Mouse (Mus musculus) right cerebral cortex, adult 18-20 months (tissue): ENCODE data around the gene Sema4g.

Source experiments
- DNase-seq: peaks from one replicate; pipeline ENCODE4 v3.0.0; 2022; ENCODE audit warnings: mixed read lengths

Sema4g gene

DNA sequence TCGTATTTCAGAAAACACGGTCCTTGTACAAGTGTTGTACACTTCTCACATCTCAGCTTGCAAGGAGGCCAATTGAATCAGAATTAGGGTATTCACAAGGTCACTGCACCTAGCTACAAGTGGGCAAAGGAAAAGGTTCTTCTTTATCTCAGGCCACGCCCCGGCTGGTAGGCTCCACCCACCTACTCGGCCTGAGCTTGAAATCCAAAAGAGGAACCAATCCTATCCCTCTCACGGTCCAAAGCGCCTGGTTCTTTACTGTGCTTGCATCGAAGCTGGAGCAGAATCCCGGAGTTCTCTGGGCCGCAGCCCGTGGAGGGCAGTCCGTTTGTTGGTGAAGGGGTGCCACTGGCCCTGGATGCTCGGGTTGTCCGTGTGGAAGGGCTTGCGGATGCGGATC lies 16.5 kb downstream of the Sema4g start, which contains the start of gene Twnk:
Twnk (plus strand) TSS at position 220 of the 400 bp plus-strand sequence.
- DNase-seq, result no peak

DNA sequence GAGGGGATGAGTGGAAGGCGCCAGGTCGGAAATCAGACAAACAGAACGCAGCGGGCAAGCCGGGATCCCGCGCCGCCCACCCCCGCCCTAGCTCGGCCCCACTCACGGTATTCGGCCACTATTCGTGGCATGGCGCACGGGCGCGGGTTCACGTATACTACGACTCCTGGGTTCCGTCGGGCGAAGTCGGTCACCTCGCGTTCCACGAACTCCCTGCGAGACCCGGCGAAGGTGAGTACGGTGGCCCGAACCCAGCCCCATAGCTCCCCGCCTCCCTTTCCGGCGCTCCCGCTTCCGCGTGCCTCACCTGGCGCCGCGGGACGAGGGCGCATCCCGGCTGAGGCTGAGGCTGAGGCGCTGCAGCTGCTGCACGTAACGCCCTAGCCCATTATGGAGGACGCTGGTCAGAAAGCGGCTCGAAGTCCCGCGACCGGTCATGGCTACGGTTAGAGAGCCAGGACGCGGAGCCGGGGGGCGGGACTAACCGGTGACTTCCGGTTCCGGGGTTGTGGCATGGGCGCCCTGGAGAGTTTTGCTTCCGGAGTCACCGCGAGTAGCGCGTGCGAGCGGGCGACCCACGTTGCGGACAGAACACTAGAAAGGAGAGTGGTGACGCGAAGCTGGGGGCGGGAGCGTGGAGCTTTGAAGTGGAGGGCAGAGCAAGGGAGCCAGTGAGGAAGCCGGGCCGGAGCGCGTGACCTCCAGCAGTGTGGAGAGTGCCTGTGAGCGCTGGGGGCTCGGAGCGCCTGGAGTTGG lies 17.2 kb downstream of the Sema4g start, which contains the start of gene Mrpl43:
Mrpl43 (minus strand) TSS at position 486 of the 756 bp plus-strand sequence.
- DNase-seq, result peak; percentile 97

DNA sequence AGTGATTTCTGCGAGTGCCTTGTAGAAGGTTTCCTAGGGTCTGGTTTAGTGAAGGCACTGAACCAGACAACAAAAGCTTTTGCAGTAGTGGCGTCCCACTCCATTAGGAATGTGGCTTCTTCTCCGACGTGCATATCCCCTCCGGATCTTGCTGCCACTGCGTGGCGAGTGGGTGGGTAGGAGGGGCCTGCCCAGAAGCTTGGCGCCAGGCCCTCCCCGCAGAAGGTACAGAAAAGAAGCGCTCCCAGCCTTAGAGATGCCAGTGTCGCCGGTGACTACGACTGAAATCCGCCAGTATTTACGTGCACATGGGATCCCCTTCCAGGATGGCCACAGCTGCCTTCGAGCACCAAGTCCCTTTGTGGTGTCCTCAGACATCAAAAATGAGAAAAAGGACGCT lies 18.1 kb downstream of the Sema4g start:
- no peak for DNase-seq

DNA sequence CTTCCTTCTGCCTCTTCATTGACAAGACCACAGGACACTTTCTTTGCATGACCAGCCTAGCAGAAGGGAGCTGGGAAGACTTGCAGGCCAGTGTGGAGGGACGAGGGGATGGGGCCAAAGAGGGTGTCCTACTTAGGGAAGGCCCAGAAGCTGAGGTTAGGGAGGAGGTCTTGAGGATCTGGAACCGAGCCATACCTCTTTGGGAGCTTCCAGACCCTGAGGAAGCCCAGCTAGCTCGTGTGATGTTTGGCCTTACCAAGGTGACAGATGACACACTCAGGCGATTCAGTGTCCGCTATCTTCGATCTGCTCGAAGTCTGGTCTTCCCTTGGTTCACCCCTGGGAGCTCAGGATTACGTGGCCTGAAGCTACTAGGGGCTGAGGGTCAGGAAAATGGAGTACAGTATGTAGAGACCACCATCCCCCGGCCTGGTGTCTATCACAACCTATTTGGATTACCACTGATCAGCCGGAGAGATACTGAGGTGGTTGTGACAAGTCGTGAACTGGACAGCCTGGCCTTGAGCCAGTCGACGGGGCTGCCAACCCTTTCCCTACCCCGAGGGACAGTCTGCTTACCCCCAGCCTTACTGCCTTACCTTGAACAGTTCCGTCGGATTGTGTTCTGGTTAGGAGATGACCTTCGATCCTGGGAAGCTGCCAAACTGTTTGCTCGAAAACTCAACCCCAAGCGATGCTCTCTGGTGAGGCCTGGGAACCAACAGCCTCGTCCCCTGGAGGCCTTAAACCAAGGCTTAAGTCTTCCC lies 18.7 kb downstream of the Sema4g start:
- no peak for DNase-seq

DNA sequence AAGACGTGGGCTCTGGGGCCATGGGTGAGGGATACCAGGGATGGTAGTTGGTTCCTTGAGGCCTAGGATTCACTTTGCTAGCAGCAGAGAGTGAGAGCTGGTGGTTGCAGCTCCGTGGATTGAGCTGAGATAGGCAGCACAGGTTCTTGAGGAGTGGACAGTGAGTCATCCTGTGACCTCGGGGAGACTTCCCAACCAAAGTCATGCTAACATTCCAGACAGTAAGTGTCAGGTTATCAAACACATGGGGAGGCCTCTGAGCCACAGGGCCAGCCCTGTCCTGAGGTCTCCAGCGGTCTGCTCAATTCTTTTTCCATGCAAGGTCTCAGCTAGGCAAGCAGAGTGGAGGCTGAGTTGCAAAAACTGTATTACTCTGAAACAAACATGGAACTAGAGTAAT lies 21.7 kb downstream of the Sema4g start:
- no peak for DNase-seq

DNA sequence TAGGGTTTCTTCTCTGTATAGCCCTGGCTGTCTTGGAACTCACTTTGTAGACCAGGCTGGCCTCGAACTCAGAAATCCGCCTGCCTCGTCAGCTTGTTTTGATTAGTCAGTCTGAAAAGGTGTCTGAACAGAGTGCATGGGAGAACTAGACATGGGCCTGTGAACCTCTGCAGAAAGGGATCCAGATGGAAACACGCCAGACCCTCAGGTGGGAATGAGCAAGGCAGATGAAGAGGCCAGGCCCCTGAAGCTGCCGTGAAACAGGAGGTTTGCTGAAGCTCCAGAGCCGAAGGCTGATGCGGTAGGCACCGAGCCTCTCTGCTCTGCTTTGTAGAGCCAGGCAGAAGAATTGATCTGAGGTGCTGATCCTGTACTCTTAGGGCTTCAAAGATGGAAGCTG lies 23.3 kb downstream of the Sema4g start:
- no peak for DNase-seq

DNA sequence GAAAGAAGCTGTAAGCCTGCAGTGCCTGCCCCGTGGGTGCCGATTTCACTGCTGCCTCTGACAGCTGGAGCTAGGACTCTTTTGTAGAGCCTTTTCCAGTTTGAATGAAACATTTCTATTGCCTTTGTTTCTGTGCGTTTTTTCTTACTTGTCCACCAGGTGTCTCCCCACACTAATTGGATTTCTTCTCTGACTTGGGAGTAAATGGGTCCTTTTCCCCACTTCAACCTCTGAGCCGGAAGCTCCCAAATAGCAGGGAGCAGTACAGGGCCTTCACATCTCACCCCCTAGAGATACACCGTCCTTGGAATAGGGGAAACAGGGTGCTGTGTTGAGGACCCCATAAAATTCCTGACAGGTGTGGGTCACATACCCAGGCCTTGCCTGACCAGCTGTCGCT lies 23.7 kb downstream of the Sema4g start:
- no peak for DNase-seq

DNA sequence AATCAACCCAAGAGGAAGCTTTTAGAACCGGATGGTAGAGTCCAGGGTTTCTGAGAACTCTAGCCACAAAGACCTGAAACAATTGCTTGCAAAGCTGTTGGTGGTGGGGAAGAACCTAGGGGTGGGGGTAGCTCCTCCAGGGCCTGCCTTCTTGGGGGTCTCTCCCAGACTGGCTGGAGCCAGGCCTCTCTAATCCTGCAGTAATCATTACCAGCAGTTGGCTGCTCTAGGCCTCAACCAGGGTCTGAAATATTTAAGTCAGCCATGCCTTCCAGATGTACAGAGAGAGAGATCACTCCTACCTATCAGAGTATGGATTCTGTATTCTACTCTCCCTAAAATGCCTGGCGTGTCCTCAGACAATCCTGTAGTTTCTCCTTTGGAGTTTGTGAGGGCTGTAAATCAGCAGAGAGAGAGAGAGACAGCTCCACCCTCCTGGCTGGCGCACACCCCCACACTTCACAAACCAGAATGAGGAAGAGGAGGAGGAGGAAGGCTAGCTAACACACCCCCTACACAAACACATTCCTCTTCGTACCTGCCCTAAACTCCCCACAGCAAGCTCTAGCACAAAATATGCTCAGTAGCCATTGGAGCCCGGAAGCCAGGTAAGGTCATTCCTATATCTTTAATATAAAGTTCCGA lies 24.8 kb downstream of the Sema4g start:
- no peak for DNase-seq

DNA sequence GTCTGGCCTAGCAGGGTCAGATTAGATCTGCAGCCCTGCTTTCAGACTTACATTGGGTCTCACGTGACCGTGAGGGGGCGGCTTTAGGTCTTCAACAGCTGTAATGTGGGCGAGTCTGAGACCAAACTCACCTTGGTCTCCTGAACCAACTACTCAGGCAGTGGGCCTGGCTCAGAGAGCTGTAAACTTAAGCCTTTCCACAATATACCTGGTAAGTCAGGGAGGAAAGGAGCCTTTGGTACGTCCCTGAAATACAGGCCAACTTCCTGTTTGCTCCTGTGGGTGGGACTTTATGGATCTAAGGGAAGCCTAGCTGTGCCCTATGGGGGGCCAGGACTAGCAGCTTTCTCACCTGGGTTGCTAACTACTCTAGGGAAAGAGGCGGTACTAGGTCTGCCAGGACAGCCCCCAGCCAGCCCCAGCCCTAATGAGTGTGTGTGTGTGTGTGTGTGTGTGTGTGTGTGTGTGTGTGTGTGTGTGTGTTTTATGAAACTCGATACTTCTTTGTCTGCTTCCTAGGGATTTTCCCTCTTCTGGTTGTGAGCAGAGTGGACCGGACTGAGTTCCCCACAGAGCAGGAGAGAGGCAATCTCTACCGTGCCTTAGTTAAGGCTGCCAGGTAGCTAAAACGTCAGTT lies 25.6 kb downstream of the Sema4g start, which contains the start of gene Lzts2:
Lzts2 (plus strand) TSS at position 80 of the 637 bp plus-strand sequence.
- DNase-seq, result no peak

DNA sequence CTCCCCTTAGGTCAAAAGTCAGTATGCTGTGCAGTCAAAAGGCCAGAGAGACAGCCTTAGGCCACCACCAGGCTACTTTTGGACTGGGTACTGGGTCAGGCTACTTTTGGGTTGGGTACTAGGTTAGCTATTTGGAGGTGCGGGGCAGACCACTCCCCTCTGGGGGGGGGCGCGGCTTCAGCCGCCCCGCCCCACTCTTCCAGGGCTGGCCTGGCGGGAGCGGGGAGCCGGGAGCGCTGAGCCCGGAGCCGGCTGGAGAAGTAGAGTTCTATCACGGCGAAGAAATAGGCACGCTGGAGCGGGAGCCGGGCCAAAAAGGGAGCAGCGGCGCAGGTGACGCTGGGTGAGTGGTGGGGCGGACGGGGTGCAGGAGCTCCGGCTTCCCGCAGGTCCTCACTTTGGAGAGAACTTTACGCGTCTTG lies 26.1 kb downstream of the Sema4g start:
- DNase-seq, result no peak

DNA sequence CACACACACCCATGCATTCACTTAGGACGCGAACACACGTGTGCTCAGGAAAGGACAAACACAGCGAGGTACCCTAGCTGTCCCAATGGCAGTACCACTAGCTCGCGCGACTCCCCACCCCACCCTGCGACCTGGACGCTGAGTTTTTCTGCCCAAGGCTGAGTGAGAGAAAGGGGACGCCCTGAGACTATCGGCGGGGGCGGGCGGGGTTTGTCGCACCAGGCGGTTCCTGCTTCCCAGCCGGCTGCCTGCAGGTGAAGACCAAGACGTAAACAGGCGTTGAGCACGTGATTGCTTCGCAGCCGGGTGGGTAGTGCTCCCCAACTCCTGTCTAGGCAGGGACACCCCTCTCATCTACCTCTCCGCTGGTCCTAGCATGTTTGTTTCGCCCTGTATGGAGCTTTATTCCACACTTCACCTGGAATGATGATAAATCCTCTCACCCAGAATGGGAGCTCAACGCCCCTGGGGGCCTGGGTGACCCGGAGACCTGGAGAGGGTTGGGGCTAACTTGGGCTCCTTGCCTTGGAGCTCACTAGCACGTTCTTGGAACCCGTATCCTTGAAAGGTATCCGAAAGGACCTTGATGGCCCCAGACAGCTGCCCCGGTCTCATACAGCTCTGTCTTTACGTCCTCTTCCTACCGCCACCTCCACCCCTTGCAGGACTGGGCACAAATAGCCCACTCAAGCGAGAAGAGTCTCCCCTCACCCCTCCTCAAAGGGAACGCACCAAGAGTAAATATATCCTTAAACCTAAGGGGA lies 26.8 kb downstream of the Sema4g start:
- DNase-seq, result peak; percentile 49

DNA sequence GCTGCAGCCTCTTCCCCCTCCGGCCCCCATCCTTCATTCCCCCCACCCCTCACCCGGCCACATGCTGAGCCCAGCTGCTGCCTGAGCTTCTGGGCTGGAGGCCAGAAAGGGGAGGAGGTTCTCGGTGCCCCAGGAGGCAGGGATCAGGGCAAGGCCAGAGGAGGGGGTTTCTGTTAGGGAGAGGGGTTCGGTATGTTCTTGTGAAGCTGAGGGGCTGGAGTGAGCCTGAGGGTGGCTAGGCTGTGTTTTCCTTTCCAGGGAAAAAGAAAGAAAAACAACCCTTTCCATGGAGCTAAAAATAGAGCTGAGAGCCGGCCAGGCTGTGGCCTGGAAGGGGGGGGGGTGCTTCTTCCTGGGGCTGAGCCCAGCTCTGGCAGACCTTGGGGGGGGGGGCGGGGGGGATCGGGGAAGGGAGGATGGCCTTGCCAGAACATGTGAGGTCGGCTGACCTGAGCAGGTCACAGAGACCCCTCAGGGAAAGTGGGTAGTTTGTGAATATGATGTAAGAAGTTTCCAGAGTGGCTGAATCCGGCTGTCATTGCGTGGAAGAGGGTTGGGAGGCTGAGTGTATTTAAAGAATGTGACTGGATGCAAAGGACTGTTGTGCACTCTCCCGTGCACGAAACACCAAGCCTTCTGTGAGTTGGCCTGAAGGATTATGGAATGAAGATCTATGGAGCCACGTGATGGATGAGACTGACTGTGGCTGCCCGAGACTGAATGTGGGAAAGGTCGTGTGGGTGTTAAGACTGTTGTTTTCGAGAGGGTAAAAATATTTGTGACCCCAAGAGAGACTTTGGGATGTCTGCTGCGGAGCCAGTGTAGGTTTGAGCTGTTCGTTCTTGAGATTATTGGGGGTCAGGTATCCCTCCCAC lies 27.7 kb downstream of the Sema4g start:
- DNase-seq, result peak; percentile 72

DNA sequence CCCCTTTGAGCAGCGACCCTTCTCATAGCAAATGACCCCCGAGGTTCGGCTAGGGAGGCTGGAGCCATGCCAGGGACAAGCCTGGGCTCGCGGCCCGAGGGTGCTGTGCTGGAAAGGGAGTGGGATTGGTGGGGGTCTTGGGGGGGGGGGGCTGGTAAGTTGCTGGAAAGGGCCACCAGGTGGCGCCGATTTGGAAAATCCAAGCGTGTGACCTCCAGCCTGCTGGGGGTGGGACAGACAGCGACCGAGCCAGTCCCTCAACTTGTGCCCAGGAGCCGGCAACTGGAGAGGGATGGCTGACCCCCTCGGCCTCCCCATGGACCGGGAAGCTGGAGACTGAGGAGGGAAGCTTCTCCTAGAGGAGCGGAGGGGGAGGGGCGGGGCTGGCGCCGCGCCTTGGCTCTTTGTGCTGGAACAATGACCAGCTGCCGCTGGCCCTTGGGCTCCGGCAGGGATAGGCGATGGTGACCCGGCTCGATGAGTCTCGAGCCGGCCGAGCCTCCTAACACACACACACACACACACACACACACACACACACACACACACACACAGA lies 28.4 kb downstream of the Sema4g start:
- peak; percentile 68 for DNase-seq

DNA sequence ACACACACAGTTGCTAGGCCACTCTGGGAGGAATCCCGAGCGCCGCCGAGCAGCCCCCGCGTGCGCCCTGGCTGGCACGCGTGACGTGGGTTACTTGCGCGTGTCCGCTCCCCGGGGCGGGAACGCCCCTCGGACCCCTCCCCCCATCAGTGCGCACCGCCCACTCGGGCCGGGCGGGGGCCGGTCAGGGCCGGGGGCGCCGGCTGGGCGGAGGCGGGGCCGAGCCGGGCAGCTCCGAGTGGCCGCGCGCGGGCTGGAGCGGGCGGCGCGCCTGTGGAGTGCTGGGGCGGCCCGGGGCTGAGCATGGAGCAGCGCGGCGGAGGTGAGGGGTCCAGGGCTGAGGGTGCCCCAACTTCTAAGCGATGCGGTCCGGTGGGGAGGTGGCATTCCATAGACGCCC lies 29.0 kb downstream of the Sema4g start:
- DNase-seq, result peak; percentile 84

DNA sequence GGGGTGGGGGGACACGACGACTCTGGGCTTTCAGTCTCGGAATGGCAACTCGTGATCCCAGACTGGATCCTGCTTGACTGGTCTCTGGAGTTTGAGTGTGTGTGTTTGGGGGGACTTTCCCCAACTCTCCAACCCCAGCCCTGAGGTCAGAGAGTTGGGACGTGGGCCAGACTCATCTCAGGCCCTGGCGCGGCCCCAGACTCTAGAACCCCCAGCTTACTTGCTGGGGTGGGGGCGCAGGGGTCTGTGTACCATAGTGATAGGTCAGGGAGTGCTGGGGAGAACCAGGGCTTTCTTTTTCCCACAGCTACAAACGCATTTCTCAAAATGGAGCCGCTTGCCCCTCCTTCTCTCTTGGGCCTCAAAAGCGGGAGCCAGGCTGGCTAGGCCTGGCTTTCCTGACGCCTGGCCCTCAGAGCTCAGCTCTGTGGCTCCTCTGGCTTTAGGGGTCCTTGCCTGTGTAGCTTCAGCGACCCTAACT lies 29.5 kb downstream of the Sema4g start:
- no peak for DNase-seq

DNA sequence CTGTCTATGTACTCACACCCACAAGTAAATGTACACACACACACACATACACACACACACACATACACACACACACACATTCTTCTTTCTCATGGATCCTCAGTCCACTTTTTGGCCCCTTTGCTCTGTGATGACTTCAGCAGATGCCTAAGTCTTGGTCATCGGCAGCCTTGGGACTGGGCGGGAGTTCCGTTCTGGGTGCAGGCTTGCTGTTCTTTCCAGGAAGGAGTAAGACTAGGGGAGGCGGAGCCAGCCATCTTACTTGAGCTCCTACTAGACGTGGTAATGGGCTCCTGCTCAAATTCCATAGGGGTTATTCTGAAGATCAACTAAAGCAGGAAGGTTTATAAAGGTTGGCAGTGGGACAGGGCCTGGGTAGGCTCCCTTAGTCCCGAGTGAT lies 31.4 kb downstream of the Sema4g start:
- no peak for DNase-seq

DNA sequence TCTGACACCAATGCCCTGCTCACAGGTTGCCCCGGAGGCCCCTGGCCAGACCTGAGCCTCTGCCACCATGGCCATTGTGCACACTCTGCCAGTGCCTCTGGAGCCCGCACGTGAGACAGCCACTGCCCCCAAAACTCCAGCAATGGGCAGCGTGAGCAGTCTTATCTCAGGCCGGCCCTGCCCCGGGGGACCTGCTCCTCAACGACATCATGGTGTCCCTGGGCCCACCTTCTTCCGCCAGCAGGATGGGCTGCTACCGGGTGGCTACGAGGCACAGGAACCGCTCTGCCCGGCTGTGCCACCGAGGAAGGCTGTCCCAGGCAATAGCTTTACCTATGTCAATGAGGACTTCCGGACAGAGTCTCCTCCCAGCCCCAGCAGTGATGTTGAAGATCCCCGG lies 32.5 kb downstream of the Sema4g start:
- no peak for DNase-seq

DNA sequence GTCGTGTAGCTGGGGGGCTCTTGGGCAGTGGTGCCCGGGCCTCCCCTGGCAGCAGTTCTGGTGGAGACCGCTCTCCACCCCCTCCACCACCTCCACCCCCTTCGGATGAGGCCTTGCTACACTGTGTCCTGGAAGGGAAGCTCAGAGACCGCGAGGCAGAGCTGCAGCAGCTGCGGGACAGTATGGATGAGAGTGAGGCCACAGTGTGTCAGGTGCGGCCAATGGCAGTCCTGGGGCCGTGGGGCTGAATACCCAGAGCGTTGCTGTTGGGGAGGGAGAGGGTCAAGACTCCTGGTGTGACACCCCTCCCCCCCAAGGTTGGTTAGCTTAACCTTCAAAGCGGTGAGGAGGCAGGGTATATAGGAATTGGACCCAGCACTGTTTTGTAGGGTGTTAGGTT lies 35.1 kb downstream of the Sema4g start:
- no peak for DNase-seq

DNA sequence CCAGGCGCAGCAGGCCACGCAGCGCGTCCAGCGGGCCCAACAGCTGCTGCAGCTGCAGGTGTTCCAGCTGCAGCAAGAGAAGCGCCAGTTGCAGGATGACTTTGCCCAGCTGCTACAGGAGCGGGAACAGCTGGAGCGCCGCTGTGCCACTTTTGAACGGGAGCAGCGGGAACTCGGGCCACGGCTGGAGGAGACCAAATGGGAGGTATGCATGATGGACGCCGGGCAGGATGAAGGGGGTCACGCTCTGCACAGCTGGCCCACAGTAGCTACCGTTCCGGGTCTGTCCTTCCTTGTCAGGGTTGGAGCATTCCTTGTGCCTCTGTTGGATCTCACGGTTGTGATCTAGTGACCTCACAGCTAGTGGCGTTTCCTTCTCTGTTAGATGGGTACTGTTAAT lies 35.9 kb downstream of the Sema4g start:
- no peak for DNase-seq

DNA sequence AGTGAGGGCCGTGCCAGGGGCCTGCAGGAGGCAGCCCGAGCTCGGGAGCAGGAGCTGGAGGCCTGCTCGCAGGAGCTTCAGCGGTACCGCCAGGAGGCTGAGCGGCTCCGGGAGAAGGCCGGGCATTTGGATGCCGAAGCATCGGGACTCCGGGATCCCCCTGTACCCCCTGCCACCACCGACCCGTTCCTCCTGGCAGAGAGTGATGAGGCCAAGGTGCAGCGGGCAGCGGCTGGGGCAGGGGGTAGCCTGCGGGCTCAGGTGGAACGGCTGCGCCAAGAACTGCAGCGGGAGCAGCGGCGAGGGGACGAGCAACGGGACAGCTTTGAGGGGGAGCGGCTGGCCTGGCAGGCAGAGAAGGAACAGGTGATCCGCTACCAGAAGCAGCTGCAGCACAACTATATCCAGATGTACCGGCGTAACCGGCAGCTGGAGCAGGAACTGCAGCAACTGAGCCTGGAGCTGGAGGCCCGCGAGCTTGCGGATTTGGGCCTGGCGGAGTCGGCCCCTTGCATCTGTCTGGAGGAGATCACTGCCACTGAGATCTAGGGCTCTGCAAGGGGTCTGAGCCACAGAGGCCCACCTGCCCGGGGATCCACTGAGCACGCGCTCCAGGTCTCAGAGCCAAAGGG lies 37.2 kb downstream of the Sema4g start:
- no peak for DNase-seq
